Mouse (Mus musculus) left cerebral cortex, postnatal 14 days (tissue): ENCODE results near the gene Crkl. TPM values are rescaled to one million over a fixed set of nuclear protein-coding genes. Genes with fewer than 3 reads are reported as not detected.

Experiments used
- DNase-seq, 2 experiments: peaks; one replicate each; pipeline ENCODE4 v3.0.0; 2021 to 2022; ENCODE audit warnings: low spot score in 2 of 2, mixed read lengths in 1 of 2
- intact Hi-C: fragments of 180-260 bp; cut with DNase I; formaldehyde crosslinking; loops from one replicate; pipeline ENCODE4 v1.15.1; 2025
- total RNA-seq, 2 experiments: library from RNA; stranded (reverse); gene quantifications; 2 replicates each; pipeline ENCODE4 v1.2.3; 2021

Gene Crkl
- total RNA-seq, 2 experiments from 2014 or later: 27.0 to 34.0 TPM

DNA sequence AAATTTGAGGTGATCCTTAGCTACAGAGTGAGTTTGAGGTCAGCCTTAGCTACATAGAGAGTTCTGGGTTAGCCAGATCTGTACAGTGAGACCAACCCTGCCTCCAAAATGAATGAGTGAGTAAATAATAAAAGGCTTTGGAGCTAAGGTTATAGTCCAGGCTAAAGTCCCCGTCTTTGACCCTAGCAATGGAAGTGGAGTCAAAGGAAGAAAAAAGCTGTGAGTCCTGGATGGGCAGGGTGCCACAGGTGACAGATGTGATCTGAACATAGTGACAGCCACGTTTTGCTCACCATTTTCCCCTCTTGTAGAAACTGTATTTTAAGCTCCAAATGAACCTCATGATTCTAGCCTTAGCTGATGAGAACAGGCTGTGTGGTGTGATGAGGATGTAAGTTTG is 67.1 kb downstream of the Crkl start:
- intact Hi-C loops: no loop called here
- DNase-seq: no peak

DNA sequence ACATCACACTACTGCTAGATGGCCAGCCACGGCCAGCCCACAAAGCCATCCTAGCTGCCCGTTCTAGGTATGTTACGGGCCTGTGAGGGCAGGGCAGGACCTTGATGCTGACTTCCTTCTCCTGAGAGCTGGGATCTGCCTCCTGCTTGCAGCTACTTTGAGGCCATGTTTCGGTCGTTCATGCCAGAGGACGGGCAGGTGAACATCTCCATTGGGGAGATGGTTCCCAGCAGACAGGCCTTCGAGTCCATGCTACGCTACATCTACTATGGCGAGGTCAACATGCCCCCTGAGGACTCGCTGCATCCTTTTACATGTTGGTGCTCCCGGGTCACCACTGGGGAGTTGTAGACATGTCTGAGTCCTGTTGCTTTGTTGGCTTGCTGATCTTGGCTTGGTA is 72.4 kb downstream of the Crkl start:
- intact Hi-C loops: no loop called here

DNA sequence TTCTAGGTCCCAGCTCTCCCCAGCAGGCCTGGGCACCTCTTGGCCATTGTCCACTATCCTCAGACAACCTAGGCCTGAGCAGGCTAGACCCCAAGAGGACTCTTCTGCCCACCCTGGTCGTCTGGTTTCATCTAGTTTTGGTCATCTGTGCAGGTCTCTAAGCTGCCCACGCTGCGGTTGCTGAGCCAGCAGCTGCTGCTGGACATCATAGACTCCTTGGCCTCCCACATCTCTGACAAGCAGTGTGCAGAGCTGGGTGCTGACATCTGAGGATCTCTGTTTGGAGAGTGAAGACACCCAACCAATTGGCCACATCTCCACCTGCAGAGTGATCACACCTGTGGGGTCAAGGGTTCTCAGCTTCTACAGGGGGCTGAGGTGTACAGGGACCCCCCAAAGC is 73.7 kb downstream of the Crkl start:
- intact Hi-C loops: no loop called here
- DNase-seq: no peak

More for the DNA sequence above, 72.4 kb downstream of the Crkl start:
- DNase-seq: no peak

DNA sequence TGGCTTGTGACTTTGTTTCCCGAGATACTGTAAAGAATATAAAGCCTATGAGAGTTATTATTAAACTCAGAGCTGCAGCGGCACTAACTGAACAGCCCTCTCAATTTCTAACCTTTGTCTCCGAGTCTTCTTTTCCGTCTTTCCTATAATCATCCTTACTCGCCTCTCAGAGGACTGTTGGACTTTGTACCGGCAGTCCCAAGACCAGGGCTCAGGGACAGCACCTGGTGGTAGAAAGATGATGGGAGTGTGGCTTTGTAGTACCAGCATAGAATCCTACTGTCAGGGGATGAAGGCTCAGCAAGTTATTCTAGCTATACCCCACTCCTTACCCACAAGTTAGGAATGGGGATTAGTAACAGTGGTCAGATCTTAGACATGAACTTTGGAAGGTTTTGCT is 74.4 kb downstream of the Crkl start:
- intact Hi-C loops: no loop called here
- no peak for DNase-seq

DNA sequence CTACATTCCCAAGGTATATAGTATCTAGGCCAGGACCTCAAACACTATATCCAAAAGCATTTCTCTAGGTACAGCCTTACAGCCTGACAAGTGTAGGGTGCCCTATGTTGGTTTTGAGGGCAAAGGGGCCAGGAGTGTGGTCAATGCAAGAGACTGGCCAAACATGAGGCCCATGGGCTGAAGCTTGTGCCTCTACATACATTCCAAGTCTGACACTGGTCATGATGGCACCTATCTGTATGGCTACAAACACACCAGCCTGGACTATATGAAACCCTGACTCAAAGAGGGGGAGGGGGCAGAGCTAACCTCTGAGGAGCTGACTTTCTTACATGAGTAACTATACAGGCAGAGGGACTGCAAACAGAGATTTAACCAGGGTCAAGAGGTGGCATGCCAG is 75.8 kb downstream of the Crkl start:
- intact Hi-C loops: no loop called here
- no peak for DNase-seq

DNA sequence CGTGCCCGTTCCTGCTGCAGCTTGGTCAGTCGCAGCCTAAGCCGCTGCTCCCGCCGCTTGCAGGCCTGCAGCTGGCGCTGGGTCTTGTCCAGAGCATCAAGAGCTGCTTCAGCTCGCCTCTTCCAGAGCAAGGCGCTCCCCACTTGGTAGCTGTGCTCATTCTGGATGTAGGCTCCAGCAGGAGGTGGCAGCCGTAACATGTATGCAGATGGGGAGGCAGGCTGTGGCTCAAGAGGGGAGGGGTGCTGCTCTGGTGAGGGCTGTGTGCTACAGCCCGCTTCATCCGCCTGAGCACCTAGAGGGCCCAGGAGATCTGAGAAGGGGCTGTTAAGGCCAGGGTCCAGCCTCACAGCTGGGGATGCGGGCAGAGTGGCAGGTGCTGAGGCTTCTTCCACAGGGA is 76.5 kb downstream of the Crkl start:
- no peak for DNase-seq
- intact Hi-C loops: no loop called here

DNA sequence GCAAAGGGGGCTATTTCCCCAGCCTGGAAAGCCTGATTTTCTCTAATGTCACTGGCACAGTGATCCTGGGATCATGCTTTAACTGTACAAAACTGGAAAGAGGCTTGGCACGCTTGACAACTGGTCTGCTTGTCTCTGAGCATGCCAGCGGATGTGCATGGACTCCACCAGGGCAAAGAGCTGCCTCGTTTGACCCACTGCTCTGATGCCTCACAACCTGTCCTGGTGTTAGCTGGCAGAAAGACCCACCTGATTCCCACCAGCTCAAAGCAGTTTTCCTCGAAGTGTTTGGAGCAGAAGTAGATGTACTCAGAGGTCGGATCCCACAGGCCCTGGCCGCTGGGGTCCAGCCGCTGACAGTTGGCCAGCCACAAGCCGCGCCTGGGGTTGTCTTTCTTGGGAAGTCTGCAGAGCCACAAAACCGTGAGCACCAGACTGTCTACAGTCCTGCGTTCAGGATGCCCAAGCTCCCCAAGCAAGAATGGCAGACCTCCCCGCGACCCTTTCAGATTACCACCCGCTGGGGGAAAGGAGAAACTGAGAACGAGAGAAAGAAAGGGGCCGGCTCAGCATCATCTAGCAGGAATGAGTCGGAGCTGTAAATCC is 78.3 kb downstream of the Crkl start:
- intact Hi-C loops: loop anchor here (1.0 kb wide), 1 partner anchor 20 kb away; no protein-coding TSS in a partner anchor
- DNase-seq: no peak

DNA sequence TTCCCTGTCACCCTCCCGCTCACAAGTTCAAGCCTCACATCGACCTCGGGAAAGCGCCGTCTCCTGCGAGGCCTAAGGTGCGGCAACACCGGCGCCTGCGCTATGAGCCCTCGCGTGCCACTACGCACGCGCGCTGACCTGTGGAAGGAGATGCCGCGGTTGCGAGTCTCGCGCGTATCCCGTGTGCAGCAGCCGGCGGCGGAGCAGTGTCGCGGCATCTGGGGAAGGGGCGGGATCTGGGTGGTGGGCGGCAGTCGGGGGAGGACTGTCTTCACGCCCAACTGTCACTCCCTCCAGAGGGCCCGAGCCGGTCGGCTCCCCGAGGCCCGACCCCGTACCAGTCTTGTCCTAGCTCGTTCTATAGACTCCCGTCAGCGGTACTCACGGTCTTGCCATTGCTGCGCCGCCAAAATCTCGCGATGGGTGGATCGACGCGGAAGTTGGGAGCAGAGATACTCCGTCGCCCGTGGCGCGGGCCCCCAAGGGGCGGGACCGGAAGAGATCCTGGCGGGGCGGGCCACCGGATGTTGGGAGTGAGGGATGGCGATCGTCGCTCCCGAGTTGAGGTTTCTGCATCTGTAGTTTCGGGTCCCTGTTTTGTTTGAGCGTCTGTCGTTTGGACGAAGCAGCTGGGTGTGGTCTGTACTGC is 79.0 kb downstream of the Crkl start, which contains the start of gene Thap7:
TSS of gene Thap7 (minus strand) at position 497 of the 649 bp plus-strand sequence.
- DNase-seq: peak; percentile 95 to 96

DNA sequence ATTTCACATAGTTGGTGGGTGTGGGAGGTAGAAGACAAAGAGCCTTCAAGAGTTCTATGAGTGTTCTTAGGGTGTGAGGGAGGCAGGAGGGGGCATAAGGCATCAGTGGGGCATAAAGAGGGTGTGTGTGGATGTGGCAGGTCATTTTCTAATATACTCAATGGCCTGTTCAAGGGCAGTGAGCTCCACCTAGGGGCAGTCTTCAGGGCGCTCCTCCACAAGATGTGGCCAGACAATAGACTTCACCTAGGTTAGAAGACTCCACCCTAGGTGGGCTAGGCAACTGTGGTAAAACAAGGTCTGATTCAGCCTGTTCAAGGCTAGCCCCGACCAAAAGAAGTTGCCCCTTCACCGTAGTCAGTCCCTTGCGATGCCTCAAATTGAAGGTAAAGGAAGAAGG is 80.5 kb downstream of the Crkl start:
- DNase-seq: no peak
- intact Hi-C loops: no loop called here

More for the DNA sequence above, 79.0 kb downstream of the Crkl start, which contains the start of gene Thap7:
- intact Hi-C loops: loop anchor here (1.0 kb wide), 1 partner anchor 20 kb away; no protein-coding TSS in a partner anchor

DNA sequence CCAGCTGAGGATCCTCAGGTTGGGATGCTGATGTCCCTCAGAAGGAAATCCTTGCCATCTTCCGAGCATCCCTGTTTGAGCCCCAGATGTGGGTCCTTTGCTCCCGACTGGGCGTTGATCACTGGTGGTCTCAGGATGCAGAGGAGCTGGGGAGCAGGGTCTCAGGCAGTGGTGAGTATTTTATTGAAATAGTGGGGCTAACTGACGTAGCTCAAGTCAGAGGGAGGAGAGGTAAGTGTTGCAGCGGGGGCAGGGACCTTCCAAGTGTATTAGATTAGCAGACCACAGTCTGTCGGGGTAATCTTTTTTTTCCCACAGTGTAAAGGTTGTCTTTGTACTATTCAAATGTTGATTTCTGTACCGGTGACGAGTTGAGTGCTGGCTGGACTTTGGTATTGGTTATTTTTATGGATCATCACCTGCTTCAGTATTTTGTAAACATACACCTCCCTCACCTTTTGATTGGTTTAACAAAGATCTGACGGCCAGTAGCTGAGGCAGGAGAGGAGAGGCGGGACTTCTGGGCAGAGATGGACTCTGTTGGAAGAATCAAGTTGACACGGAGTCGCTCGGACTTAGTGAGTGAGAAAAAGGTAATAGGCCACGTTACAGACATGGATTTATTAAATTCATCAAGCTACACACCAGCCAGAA is 81.0 kb downstream of the Crkl start:
- intact Hi-C loops: no loop called here
- no peak for DNase-seq

DNA sequence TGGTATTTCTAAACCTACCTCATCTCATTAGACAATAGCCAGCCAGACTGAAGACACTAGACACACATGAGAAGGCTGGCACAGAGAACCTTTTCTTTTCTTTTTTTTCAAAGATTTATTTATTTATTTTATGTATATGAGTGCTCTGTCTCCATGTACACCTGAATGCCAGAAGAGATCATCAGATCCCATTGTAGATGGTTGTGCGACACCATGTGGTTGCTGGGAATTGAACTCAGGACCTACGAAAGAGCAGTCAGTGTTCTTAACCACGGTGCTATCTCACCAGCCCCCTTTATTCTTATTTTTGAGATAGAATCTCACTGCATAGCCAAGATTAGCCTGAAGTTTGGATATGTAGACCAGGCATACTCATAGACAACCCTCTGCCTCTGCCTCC is 84.8 kb downstream of the Crkl start:
- no peak for DNase-seq
- intact Hi-C loops: no loop called here

Other genes starting within 250 kb of the Crkl start
- 100 to 1,000 TPM; 143 to 144 TPM for gene Ube2l3, start 249.3 kb upstream of the Crkl start, total RNA-seq
- gene Rimbp3, start 243.4 kb upstream of the Crkl start, total RNA-seq: 1 to 10 TPM; 1.5 to 1.8 TPM
- gene Hic2, start 218.4 kb upstream of the Crkl start, total RNA-seq: 1 to 10 TPM; 4.8 to 5.0 TPM
- 100 to 1,000 TPM; 118 to 134 TPM for gene Tmem191c, start 175.9 kb upstream of the Crkl start, total RNA-seq
- gene Serpind1, start 120.6 kb upstream of the Crkl start, total RNA-seq: 1 to 10 TPM; 1.8 TPM
- 10 to 100 TPM; 26.7 to 29.3 TPM for gene Snap29, start 46.0 kb upstream of the Crkl start, total RNA-seq
- gene Pi4ka, start 45.7 kb upstream of the Crkl start, total RNA-seq: 100 to 1,000 TPM; 258 to 275 TPM
- gene Aifm3, start 37.6 kb downstream of the Crkl start, total RNA-seq: 10 to 100 TPM; 40.8 to 48.3 TPM
- 100 to 1,000 TPM; 163 to 176 TPM for gene Lztr1, start 56.7 kb downstream of the Crkl start, total RNA-seq
- gene Thap7, start 79.1 kb downstream of the Crkl start, total RNA-seq: 10 to 100 TPM; 36.9 to 42.7 TPM
- gene Lrrc74b, start 109.3 kb downstream of the Crkl start, total RNA-seq: under 1 TPM; 0.29 to 0.42 TPM
- under 1 TPM; 0.13 to 0.19 TPM for gene P2rx6, start 109.9 kb downstream of the Crkl start, total RNA-seq
- gene Slc7a4, start 131.2 kb downstream of the Crkl start, total RNA-seq: 10 to 100 TPM; 71.7 to 76.3 TPM
- gene Smpd4, start 167.4 kb downstream of the Crkl start, total RNA-seq: 10 to 100 TPM; 51.9 to 58.8 TPM
- 10 to 100 TPM; 27.5 to 33.9 TPM for gene Ccdc74a, start 194.5 kb downstream of the Crkl start, total RNA-seq